Mouse (Mus musculus) naive thymus-derived CD4-positive, alpha-beta T cell, adult 5 months (primary cell): ENCODE results near the gene Ssr2. TPM values are rescaled to one million over a fixed set of nuclear protein-coding genes. Genes with fewer than 3 reads are reported as not detected.

Source experiments
- polyA plus RNA-seq: library from polyadenylated mRNA; unstranded; fragments of 100-300 nt; shearing (Covaris generic); gene quantifications from one replicate; pipeline ENCODE4 v1.2.1, GENCODE M21; 2017

Gene Ssr2
- 66.4 TPM for polyA plus RNA-seq

GRCm38 (mm10) chr3:88575540-88575939 lies at the start of gene Ssr2:
TSS of gene Ssr2 (plus strand) at chr3:88575876.

DNA sequence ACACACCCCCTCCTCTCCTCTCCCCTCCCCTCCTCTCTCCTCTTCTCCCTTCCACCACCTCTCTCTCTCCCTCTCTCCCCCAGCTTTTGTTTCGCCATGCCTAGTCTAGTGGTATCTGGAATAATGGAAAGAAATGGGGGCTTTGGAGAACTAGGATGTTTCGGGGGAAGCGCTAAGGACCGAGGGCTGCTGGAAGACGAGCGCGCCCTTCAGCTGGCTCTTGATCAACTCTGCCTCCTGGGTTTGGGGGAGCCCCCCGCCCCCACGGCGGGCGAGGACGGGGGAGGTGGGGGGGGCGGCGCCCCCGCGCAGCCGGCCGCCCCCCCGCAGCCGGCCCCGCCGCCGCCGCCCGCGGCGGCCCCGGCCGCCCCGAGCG lies 43.4 kb upstream of the Ssr2 start, which contains the start of gene Mex3a:
Gene Mex3a, plus strand, starts transcription at position 97 of the 376 bp plus-strand sequence.

DNA sequence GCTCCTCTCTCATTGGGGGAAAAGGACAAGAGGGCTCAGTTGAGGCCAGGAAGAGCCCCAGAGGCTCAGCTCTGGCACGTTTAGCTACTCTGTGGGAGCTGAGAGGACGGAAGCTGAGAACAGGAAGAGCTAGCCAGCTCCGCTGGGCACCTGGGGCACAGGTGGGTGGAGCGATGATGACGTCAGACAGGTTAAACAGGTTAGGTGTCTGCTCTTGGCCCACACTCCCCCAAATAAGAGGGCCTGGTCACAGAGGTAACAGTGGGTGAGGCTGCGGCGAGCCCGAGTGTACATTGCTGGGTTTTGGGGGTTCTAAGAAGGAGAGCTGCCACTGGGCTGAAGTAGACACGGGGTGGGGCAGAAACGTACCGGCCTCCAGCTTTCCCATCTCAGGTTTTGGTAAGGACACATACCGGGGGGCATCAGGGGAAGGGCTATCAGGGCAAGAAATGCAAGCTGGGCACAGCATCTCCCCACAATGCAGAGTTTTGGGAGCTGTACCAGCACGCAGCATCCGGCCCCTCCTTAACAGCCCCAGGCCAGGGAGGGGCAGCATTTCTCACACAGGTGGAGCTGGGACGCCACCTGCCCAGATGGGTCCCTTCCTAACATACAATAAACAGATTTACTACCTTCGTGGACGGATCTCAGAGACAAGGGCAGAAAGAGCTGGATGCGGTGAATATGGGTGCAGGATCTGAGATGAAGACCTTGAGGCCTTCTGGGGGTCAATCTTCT lies 27.3 kb upstream of the Ssr2 start, which contains the start of gene Rab25:
Gene Rab25, minus strand, starts transcription at position 121 of the 738 bp plus-strand sequence.

DNA sequence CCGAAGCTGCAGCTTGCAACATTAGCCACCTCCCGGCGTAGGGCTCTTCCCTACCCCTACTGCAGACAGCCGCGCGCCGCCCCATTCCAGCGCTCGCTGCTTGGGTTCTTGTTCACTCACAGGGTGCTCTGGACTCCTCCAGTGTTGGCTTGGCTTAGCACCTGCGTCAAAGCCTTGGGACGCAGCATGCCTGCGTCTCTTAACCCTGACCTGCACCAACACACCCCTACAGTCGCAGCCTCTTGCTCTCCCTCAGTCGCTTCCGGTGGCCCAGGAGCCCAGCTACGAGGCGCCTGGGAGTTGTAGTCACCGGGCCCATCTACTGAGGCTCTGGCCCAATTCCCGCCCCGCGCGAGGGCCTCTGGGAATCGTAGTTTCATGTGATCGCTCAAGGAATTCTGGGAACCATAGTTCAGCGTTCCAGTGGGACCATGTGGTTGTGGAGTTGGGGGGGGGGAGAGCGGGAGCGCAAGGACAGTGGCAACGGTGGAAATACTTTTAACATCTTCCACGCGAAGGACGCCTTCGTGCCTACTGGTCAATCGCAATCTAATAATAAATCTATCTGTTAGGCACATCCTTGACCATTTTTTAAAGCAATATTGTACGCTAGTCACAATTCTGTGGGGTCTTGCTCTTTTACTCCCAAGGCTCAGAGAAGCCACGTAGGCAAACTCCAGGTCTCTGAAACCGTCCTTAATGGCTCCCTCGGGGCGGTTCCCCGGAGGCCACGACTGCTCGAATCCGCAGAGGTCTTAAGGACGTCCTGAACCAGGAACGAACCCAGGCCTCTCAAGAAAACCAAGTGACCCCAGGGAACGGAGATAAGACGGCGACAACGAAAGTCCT lies 22.8 kb upstream of the Ssr2 start, which contains the start of gene Lamtor2:
Gene Lamtor2, minus strand, starts transcription at position 399 of the 849 bp plus-strand sequence.

DNA sequence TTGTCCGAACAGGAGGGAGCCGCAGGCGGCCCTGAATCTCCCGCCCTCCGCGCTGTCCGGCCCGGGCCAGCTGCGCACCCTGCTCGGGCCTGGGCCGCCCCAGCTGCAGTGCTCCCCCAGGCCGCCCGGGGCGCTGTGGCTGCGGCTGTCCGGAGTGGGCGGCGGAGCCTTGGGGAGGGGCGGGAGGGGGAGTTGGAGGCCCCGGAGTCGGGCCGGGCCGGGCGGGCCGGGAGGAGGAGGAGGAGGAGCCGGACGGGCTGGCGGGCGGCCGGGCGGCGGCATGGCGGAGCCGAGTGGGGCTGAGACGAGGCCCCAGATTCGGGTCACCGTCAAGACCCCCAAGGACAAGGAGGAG lies 22.2 kb upstream of the Ssr2 start, which contains the start of gene Ubqln4:
Gene Ubqln4, plus strand, starts transcription at position 234 of the 355 bp plus-strand sequence.

GRCm38 (mm10) chr3:88605666-88606065 lies 30.0 kb downstream of the Ssr2 start, which contains the start of gene Arhgef2:
TSS of gene Arhgef2 (plus strand) at chr3:88605966.

Other genes with a start within 250 kb of the Ssr2 start
- 1.1 TPM for gene Tmem79, start 239.7 kb upstream of the Ssr2 start, polyA plus RNA-seq
- 63.0 TPM for gene Smg5, start 239.6 kb upstream of the Ssr2 start, polyA plus RNA-seq
- not detected for gene Paqr6, start 211.3 kb upstream of the Ssr2 start, polyA plus RNA-seq
- not detected for gene Bglap3, start 203.1 kb upstream of the Ssr2 start, polyA plus RNA-seq
- not detected for gene Bglap2, start 197.2 kb upstream of the Ssr2 start, polyA plus RNA-seq
- not detected for gene Bglap, start 191.4 kb upstream of the Ssr2 start, polyA plus RNA-seq
- gene Pmf1, start 165.5 kb upstream of the Ssr2 start, polyA plus RNA-seq: 48.2 TPM
- gene Slc25a44, start 150.7 kb upstream of the Ssr2 start, polyA plus RNA-seq: 17.4 TPM
- 177 TPM for gene Sema4a, start 114.7 kb upstream of the Ssr2 start, polyA plus RNA-seq
- gene Lmna, start 65.9 kb upstream of the Ssr2 start, polyA plus RNA-seq: 27.4 TPM
- 0.20 TPM for gene Mex3a, start 43.5 kb upstream of the Ssr2 start, polyA plus RNA-seq
- 0.32 TPM for gene Rab25, start 27.6 kb upstream of the Ssr2 start, polyA plus RNA-seq
- 107 TPM for gene Lamtor2, start 22.8 kb upstream of the Ssr2 start, polyA plus RNA-seq
- gene Ubqln4, start 22.1 kb upstream of the Ssr2 start, polyA plus RNA-seq: 52.6 TPM
- gene Arhgef2, start 30.1 kb downstream of the Ssr2 start, polyA plus RNA-seq: 64.4 TPM
- gene Rxfp4, start 77.3 kb downstream of the Ssr2 start, polyA plus RNA-seq: not detected
- 155 TPM for gene Khdc4, start 109.9 kb downstream of the Ssr2 start, polyA plus RNA-seq
- 27.8 TPM for gene Rit1, start 141.0 kb downstream of the Ssr2 start, polyA plus RNA-seq
- gene Syt11, start 199.3 kb downstream of the Ssr2 start, polyA plus RNA-seq: 18.1 TPM